Mouse (Mus musculus): ENCODE results near the gene Rbm48. TPM values are rescaled to one million over a fixed set of nuclear protein-coding genes. Genes with fewer than 3 reads are reported as not detected.

The Rbm48 gene
- 3.0 and 6.7 TPM in 2 replicates for polyA plus RNA-seq (2012; rRNA removed; ENCODE audit: low replicate concordance)

GRCm38 (mm10) chr5:3596399-3596766, at the start of gene Rbm48:
Gene Rbm48, minus strand, starts transcription at chr5:3596585.

GRCm38 (mm10) chr5:3595693-3596398, 539 bp downstream of the Rbm48 start, which contains the start of gene Pex1:
Gene Pex1, plus strand, starts transcription at chr5:3596066.

GRCm38 (mm10) chr5:3571266-3571665, 25.1 kb downstream of the Rbm48 start, which contains the start of gene 1700109H08Rik:
Gene 1700109H08Rik, plus strand, starts transcription at chr5:3571566.

GRCm38 (mm10) chr5:3543629-3544479, 52.5 kb downstream of the Rbm48 start, which contains the start of gene Fam133b:
Gene Fam133b, plus strand, starts transcription at chr5:3543833.

Other genes with a start within 250 kb of the Rbm48 start
- gene Fam133b, start 52.8 kb downstream of the Rbm48 start, polyA plus RNA-seq (2012; rRNA removed; ENCODE audit: low replicate concordance): 3.4 and 6.7 TPM in 2 replicates
- gene 1700109H08Rik, start 25.0 kb downstream of the Rbm48 start, polyA plus RNA-seq (2012; rRNA removed; ENCODE audit: low replicate concordance): 1.6 and 2.6 TPM in 2 replicates
- 5.7 and 9.8 TPM in 2 replicates for gene Pex1, start 519 bp downstream of the Rbm48 start, polyA plus RNA-seq (2012; rRNA removed; ENCODE audit: low replicate concordance)
- gene Tmbim7, start 54.6 kb upstream of the Rbm48 start, polyA plus RNA-seq (2012; rRNA removed; ENCODE audit: low replicate concordance): not detected in 2 replicates
- gene Gatad1, start 60.6 kb upstream of the Rbm48 start, polyA plus RNA-seq (2012; rRNA removed; ENCODE audit: low replicate concordance): 53.2 and 62.1 TPM in 2 replicates
- 5.9 and 9.3 TPM in 2 replicates for gene Ankib1, start 206.3 kb upstream of the Rbm48 start, polyA plus RNA-seq (2012; rRNA removed; ENCODE audit: low replicate concordance)
- gene Krit1, start 206.6 kb upstream of the Rbm48 start, polyA plus RNA-seq (2012; rRNA removed; ENCODE audit: low replicate concordance): 4.6 and 12.5 TPM in 2 replicates
- gene Lrrd1, start 248.6 kb upstream of the Rbm48 start, polyA plus RNA-seq (2012; rRNA removed; ENCODE audit: low replicate concordance): 0.05 and 0.06 TPM in 2 replicates